Mouse (Mus musculus): ENCODE measurements around the gene Drd5.

DNA sequence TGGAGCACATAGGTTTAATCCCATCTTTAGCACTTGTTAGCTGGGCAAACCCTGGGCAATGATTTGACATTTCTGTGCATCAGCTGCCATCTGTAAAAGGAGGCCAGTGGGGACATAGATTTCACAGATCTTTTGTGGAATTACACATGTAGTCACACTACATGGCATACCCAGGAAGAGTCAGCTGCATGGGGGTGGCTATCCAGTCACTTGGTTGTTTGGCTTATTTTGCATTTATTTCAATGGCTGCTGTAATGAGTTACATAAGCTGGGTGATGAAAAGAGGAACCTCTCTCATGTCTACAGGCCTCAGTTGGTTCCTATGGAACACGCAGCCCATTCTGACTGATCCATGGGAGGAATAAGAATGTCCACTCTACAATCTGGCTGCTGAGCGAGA is 40.5 kb downstream of the Drd5 start:
- TF ChIP-seq CTCF (IDR thresholded peaks at IDR 0.05 in 2 of 3, conservative IDR thresholded peaks at IDR 0.05 in 1 of 3; ENCODE audit: control insufficient read depth in 1 of 3, insufficient read depth in 1 of 3, low read depth in 2 of 3, low read length in 3 of 3, poor library complexity in 1 of 3, severe bottlenecking in 1 of 3): no peak
- TF ChIP-seq POLR2A (IDR thresholded peaks at IDR 0.05; ENCODE audit: control insufficient read depth in 1 of 2, insufficient read depth in 1 of 2, low read depth in 1 of 2, low read length in 2 of 2, poor library complexity in 1 of 2): no peak
- no peak for TF ChIP-seq ZNF384 (IDR thresholded peaks at IDR 0.05; ENCODE audit: low read depth, low read length)
- TF ChIP-seq USF1 (IDR thresholded peaks at IDR 0.05; ENCODE audit: low read depth, low read length): no peak
- no peak for TF ChIP-seq ETS1 (IDR thresholded peaks at IDR 0.05; ENCODE audit: low read depth, low read length)
- no peak for TF ChIP-seq MXI1 (IDR thresholded peaks at IDR 0.05; ENCODE audit: low read depth, low read length)
- TF ChIP-seq GATA1 (IDR thresholded peaks at IDR 0.05; ENCODE audit: low read depth, low read length): no peak
- no peak for TF ChIP-seq NRF1 (IDR thresholded peaks at IDR 0.05; ENCODE audit: insufficient read depth, low read depth, low read length, poor library complexity, severe bottlenecking)
- TF ChIP-seq MAFK (IDR thresholded peaks at IDR 0.05; ENCODE audit: borderline replicate concordance, low read depth, low read length): no peak
- TF ChIP-seq UBTF (IDR thresholded peaks at IDR 0.05; ENCODE audit: borderline replicate concordance, insufficient read depth, low read depth, low read length): no peak
- TF ChIP-seq POLR2AphosphoS2 (IDR thresholded peaks at IDR 0.05; ENCODE audit: low read length): no peak
